Mouse (Mus musculus) embryonic fibroblast, embryonic 13.5 days (primary cell): ENCODE results near the gene Cped1.

Experiments
- CTCF ChIP-seq: IDR thresholded peaks from 2 replicates; pipeline ENCODE4 v1.5.1; 2011; ENCODE audit warnings: mild to moderate bottlenecking, control low read depth, low read length, moderate library complexity, borderline replicate concordance; ENCODE audit not compliant: insufficient read depth
- POLR2A ChIP-seq: IDR thresholded peaks from 2 replicates; pipeline ENCODE4 v1.6.1; 2011; ENCODE audit warnings: low read depth, mild to moderate bottlenecking, control low read depth, low read length, moderate library complexity

DNA sequence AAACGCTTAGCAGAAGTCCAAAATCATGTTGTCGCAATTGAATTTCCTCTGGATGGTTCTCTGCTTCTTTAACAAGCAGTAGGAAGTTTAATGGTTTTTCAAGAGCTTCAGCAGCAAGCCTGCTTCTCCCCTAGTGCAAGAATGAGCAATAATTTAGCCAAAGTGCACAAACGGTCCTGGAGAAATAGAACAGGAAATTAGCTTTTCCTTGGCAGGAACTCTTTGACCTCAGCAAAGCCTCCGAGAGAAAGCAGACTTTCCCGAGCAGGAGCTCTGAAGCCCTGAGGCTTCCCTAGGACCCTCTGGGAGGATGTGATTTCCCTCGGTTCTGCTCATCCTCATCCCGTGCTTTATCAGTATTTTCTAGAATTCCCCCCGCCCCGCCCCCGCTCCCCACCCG, 13.3 kb downstream of the Cped1 start:
- TF ChIP-seq CTCF (no peak), POLR2A (no peak)
